Mouse (Mus musculus) neural tube, embryonic 13.5 days (tissue): ENCODE results near the gene Sulf2. TPM values are rescaled to one million over a fixed set of nuclear protein-coding genes. Genes with fewer than 3 reads are reported as not detected.
"Not testable (repeated sequence)": the region's sequence is repeated elsewhere in the genome, so short reads cannot be mapped to it uniquely, and the experiment has no call there.

Source experiments
- ATAC-seq: fragments of 200-750 bp; cut with Nextera tagmentation; 2 replicates; pipeline ENCODE4 v1.8.0; 2017; ENCODE audit warnings: low read depth, mild to moderate bottlenecking, moderate TSS enrichment, moderate library complexity
- H3K27ac ChIP-seq: fragments of 300-500 bp; sonication (generic); replicated peaks from 2 replicates; pipeline ENCODE4 v1.5.1; 2015; ENCODE audit warnings: moderate library complexity, mild to moderate bottlenecking, inconsistent platforms
- H3K27me3 ChIP-seq: fragments of 300-500 bp; sonication (generic); 2 replicates; pipeline ENCODE4 v1.6.1; 2015; ENCODE audit warnings: mild to moderate bottlenecking, inconsistent platforms
- H3K36me3 ChIP-seq: fragments of 300-500 bp; sonication (generic); 2 replicates; pipeline ENCODE4 v1.6.1; 2015; ENCODE audit warnings: mild to moderate bottlenecking, inconsistent platforms
- H3K4me1 ChIP-seq: fragments of 300-500 bp; sonication (generic); replicated peaks from 2 replicates; pipeline ENCODE4 v1.6.1; 2015; ENCODE audit warnings: inconsistent platforms
- H3K4me2 ChIP-seq: fragments of 300-500 bp; sonication (generic); 2 replicates; pipeline ENCODE4 v1.6.1; 2015; ENCODE audit warnings: inconsistent platforms, mild to moderate bottlenecking, moderate library complexity
- H3K4me3 ChIP-seq: fragments of 300-500 bp; sonication (generic); 2 replicates; pipeline ENCODE4 v1.5.1; 2015; ENCODE audit warnings: mild to moderate bottlenecking, inconsistent platforms
- H3K9ac ChIP-seq: fragments of 300-500 bp; sonication (generic); 2 replicates; pipeline ENCODE4 v1.6.1; 2015; ENCODE audit warnings: moderate library complexity, mild to moderate bottlenecking, inconsistent platforms
- H3K9me3 ChIP-seq: fragments of 300-500 bp; sonication (generic); 2 replicates; pipeline ENCODE4 v1.6.1; 2016; ENCODE audit warnings: inconsistent platforms
- WGBS: fragments of 180-500 bp; shearing (Covaris S2); methylation state at CpG from one replicate; pipeline ENCODE4 v1.1.7; 2015; 5-methylcytosine and 5-hydroxymethylcytosine counted together
- polyA plus RNA-seq: library from polyadenylated mRNA; unstranded; fragments of >200 nt; fragmentation: Nextera tagmentation; extraction: Ambion mirVana; gene quantifications from 2 replicates; pipeline ENCODE4 v1.2.1, GENCODE M21; 2015

The Sulf2 gene
- polyA plus RNA-seq, 1 experiment from 2014 or later: 122 TPM

GRCm38 (mm10) chr2:166187319-166187718 is 31.9 kb upstream of the Sulf2 start:
- peak; percentile 34 for ATAC-seq
- not testable (repeated sequence) for H3K4me2 ChIP-seq, H3K9ac ChIP-seq, H3K9me3 ChIP-seq, H3K36me3 ChIP-seq, H3K4me3 ChIP-seq
- Histone ChIP-seq H3K27ac (peak overlapping the region; percentile 81), H3K27me3 (peaks cover 29% of the 10 kb centered on the region), H3K4me1 (peaks cover 41% of the 10 kb centered on the region)
- 8% methylated on average over 8 of the region's 8 CpGs for WGBS

GRCm38 (mm10) chr2:166186244-166186948 is 30.9 kb upstream of the Sulf2 start:
- Histone ChIP-seq H3K9ac (no peak overlapping the region), H3K4me3 (no peak overlapping the region), H3K27ac (peak overlapping the region; percentile 81), H3K9me3 (no peaks in the 10 kb centered on the region), H3K4me1 (peaks cover 45% of the 10 kb centered on the region), H3K36me3 (no peaks in the 10 kb centered on the region), H3K27me3 (peaks cover 28% of the 10 kb centered on the region), H3K4me2 (no peak overlapping the region)
- WGBS: 83% methylated on average over 16 of the region's 16 CpGs
- ATAC-seq: no peak

- no peak overlapping the region for H3K9ac ChIP-seq
- peaks cover 47% of the 10 kb centered on the region for H3K4me1 ChIP-seq
- WGBS: 79% methylated on average over 6 of the region's 6 CpGs
- H3K36me3 ChIP-seq: no peaks in the 10 kb centered on the region
- H3K4me3 ChIP-seq: no peak overlapping the region
- H3K27ac ChIP-seq: no peak overlapping the region
- ATAC-seq: no peak
- peaks cover 25% of the 10 kb centered on the region for H3K27me3 ChIP-seq
- H3K9me3 ChIP-seq: no peaks in the 10 kb centered on the region
- H3K4me2 ChIP-seq: no peak overlapping the region
Observed at GRCm38 (mm10) chr2:166185768-166186167, 30.3 kb upstream of the Sulf2 start.

GRCm38 (mm10) chr2:166184417-166184816 is 29.0 kb upstream of the Sulf2 start:
- ATAC-seq: no peak
- Histone ChIP-seq H3K4me2 (no peak overlapping the region), H3K27ac (no peak overlapping the region), H3K4me1 (peaks cover 56% of the 10 kb centered on the region), H3K9me3 (no peaks in the 10 kb centered on the region), H3K4me3 (no peak overlapping the region), H3K36me3 (no peaks in the 10 kb centered on the region), H3K9ac (no peak overlapping the region), H3K27me3 (peaks cover 25% of the 10 kb centered on the region)
- WGBS: 68% methylated on average over 6 of the region's 6 CpGs

- Histone ChIP-seq H3K4me1 (peaks cover 45% of the 10 kb centered on the region), H3K27me3 (peaks cover 16% of the 10 kb centered on the region), H3K36me3 (no peaks in the 10 kb centered on the region), H3K9ac (no peak overlapping the region), H3K4me3 (no peak overlapping the region), H3K9me3 (no peaks in the 10 kb centered on the region), H3K4me2 (no peak overlapping the region), H3K27ac (peak overlapping the region; percentile 88; the same call in 1 of the 2 replicates)
- 72% methylated on average over 15 of the region's 15 CpGs for WGBS
- ATAC-seq: no peak
Observed at GRCm38 (mm10) chr2:166182009-166182685, 26.7 kb upstream of the Sulf2 start.

GRCm38 (mm10) chr2:166180744-166181508 is 25.5 kb upstream of the Sulf2 start:
- 21% methylated on average over 11 of the region's 11 CpGs for WGBS
- peak; percentile 40 for ATAC-seq
- Histone ChIP-seq H3K27me3 (peaks cover 11% of the 10 kb centered on the region), H3K4me2 (no peak overlapping the region), H3K4me3 (no peak overlapping the region), H3K9ac (0 out of 2 replicates have a peak overlapping the region, but pooled peaks have one; percentile 36), H3K4me1 (peaks cover 42% of the 10 kb centered on the region), H3K9me3 (no peaks in the 10 kb centered on the region), H3K36me3 (no peaks in the 10 kb centered on the region), H3K27ac (peak overlapping the region; percentile 88)

GRCm38 (mm10) chr2:166180136-166180649 is 24.7 kb upstream of the Sulf2 start:
- Histone ChIP-seq H3K36me3 (no peaks in the 10 kb centered on the region), H3K9ac (peak overlapping the region; percentile 36; the same call in 1 of the 2 replicates), H3K4me1 (peaks cover 46% of the 10 kb centered on the region), H3K9me3 (no peaks in the 10 kb centered on the region), H3K4me3 (no peak overlapping the region), H3K4me2 (no peak overlapping the region), H3K27ac (peak overlapping the region; percentile 88), H3K27me3 (peaks cover 7% of the 10 kb centered on the region)
- WGBS: 36% methylated on average over 5 of the region's 5 CpGs
- ATAC-seq: no peak

GRCm38 (mm10) chr2:166179457-166180101 is 24.1 kb upstream of the Sulf2 start:
- peaks cover 6% of the 10 kb centered on the region for H3K27me3 ChIP-seq
- no peak overlapping the region for H3K4me3 ChIP-seq
- peak overlapping the region; percentile 88 for H3K27ac ChIP-seq
- peak overlapping the region; percentile 36; the same call in 1 of the 2 replicates for H3K9ac ChIP-seq
- no peak overlapping the region for H3K4me2 ChIP-seq
- H3K4me1 ChIP-seq: peaks cover 50% of the 10 kb centered on the region
- no peaks in the 10 kb centered on the region for H3K9me3 ChIP-seq
- WGBS: 45% methylated on average over 4 of the region's 4 CpGs
- ATAC-seq: no peak
- H3K36me3 ChIP-seq: no peaks in the 10 kb centered on the region

GRCm38 (mm10) chr2:166175552-166176136 is 20.2 kb upstream of the Sulf2 start:
- ATAC-seq: no peak
- Histone ChIP-seq H3K4me1 (peaks cover 47% of the 10 kb centered on the region), H3K36me3 (no peaks in the 10 kb centered on the region), H3K4me3 (no peak overlapping the region), H3K27ac (peak overlapping the region; percentile 29; the same call in 1 of the 2 replicates), H3K9me3 (no peaks in the 10 kb centered on the region), H3K4me2 (no peak overlapping the region), H3K9ac (no peak overlapping the region), H3K27me3 (peaks cover 40% of the 10 kb centered on the region)
- 59% methylated on average over 8 of the region's 8 CpGs for WGBS

- H3K4me1 ChIP-seq: peaks cover 47% of the 10 kb centered on the region
- H3K4me3 ChIP-seq: no peak overlapping the region
- no peaks in the 10 kb centered on the region for H3K36me3 ChIP-seq
- no peaks in the 10 kb centered on the region for H3K9me3 ChIP-seq
- 24% methylated on average over 3 of the region's 3 CpGs for WGBS
- ATAC-seq: peak; percentile 57
- H3K4me2 ChIP-seq: no peak overlapping the region
- H3K9ac ChIP-seq: no peak overlapping the region
- H3K27ac ChIP-seq: peak overlapping the region; percentile 29; the same call in 1 of the 2 replicates
- H3K27me3 ChIP-seq: peaks cover 44% of the 10 kb centered on the region
Observed at GRCm38 (mm10) chr2:166175145-166175544, 19.7 kb upstream of the Sulf2 start.

- Histone ChIP-seq H3K36me3 (no peaks in the 10 kb centered on the region), H3K4me2 (no peak overlapping the region), H3K9me3 (no peaks in the 10 kb centered on the region), H3K4me1 (peaks cover 54% of the 10 kb centered on the region), H3K27me3 (peaks cover 56% of the 10 kb centered on the region), H3K9ac (no peak overlapping the region), H3K4me3 (no peak overlapping the region), H3K27ac (no peak overlapping the region)
- 71% methylated on average over 5 of the region's 5 CpGs for WGBS
- no peak for ATAC-seq
Observed at GRCm38 (mm10) chr2:166173169-166173568, 17.7 kb upstream of the Sulf2 start.
